Mouse (Mus musculus): ENCODE measurements around the gene Dhx37. TPM values are rescaled to one million over a fixed set of nuclear protein-coding genes. Genes with fewer than 3 reads are reported as not detected.

The Dhx37 gene
- 7.2 and 8.2 TPM in 2 replicates for polyA plus RNA-seq (2014; fragmentation: Nextera tagmentation; extraction: Ambion mirVana)

DNA sequence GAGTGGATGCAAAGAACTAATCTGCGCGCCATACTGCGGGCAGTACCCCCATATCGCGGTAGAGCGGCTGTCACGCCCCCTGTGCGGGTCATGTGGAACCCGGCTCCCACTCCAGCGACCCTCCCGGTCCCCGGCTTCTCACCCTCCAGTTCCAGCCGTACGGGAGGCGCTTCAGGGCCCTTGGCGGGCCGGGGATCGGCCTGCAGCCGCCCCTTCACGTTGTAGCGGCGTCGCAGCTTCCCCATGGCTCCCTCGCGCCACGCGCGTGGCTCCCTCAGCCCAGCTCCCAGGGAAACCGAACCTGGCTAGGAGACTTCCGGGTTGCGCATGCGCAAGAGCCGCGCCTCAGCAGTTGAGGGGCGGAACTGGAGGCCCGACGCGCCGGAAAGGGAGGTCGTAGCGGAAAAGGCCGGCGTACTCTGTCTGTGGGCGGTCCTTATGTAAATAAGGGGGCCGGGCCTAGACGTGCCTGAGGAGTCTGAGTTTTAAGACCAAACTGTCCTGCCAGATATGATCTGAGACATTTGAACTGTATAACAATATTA is at the start of gene Dhx37:
Gene Dhx37, minus strand, starts transcription at position 329 of the 545 bp plus-strand sequence.
- Histone ChIP-seq H3K4me3 (ENCODE audit: control insufficient read depth in 1 of 2, insufficient read depth in 1 of 2, low read depth in 1 of 2, low read length in 2 of 2) (peak within 1 kb of the TSS; percentile 94), H3K36me3 (ENCODE audit: control insufficient read depth, insufficient read depth, low read length) (peaks cover 27% of the 10 kb centered on the region), H3K27ac (replicated peaks in 1 of 2; ENCODE audit: control insufficient read depth in 1 of 2, insufficient read depth in 1 of 2, low read depth in 2 of 2, low read length in 2 of 2) (no peak within 1 kb of the TSS; a peak in 1 of 4 replicates), H3K9ac (ENCODE audit: low read length) (peak within 1 kb of the TSS; percentile 92), H3K27me3 (ENCODE audit: control insufficient read depth, insufficient read depth, low read length) (no peaks in the 10 kb centered on the region), H3K9me3 (ENCODE audit: control insufficient read depth, low read length) (no peaks in the 10 kb centered on the region), H3K4me1 (ENCODE audit: control insufficient read depth in 2 of 2, insufficient read depth in 2 of 2, low read length in 2 of 2) (peaks cover 5 to 11% of the 10 kb centered on the region in 2 experiments), H3K4me2 (ENCODE audit: low read length) (peak within 1 kb of the TSS; percentile 96)
- WGBS: under 1% methylated on average over 46 of the region's 46 CpGs
- peak; percentile 89 for ATAC-seq (ENCODE audit: insufficient number of reproducible peaks, insufficient read depth, low FRiP score, low read depth)

DNA sequence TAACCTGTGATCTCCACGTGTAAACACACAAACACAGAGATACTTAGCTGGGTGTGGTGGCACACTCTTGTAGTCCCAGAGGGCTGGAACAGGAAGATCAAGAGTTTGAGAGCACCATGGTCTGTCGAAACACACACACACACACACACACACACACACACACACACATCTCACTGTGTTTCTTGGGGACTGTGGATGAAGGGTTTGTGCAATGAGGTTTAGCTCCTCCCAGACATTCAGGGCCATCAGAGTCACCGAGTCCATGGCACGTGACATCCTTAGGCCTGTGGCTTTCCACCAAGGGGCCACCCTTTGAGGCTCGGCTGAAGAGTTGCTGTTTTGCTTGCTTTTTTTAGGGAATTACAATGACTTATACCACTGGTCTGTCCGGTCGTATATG is 48.6 kb upstream of the Dhx37 start:
- WGBS: 86% methylated on average over 7 of the region's 7 CpGs
- Histone ChIP-seq H3K36me3 (ENCODE audit: control insufficient read depth, insufficient read depth, low read length) (peaks cover 17% of the 10 kb centered on the region; the same call in 1 of the 2 replicates), H3K9me3 (ENCODE audit: control insufficient read depth, low read length) (no peaks in the 10 kb centered on the region), H3K27me3 (ENCODE audit: control insufficient read depth, insufficient read depth, low read length) (no peaks in the 10 kb centered on the region), H3K27ac (replicated peaks in 1 of 2; ENCODE audit: control insufficient read depth in 1 of 2, insufficient read depth in 1 of 2, low read depth in 2 of 2, low read length in 2 of 2) (no peak overlapping the region), H3K9ac (ENCODE audit: low read length) (no peak overlapping the region), H3K4me2 (ENCODE audit: low read length) (no peak overlapping the region), H3K4me1 (ENCODE audit: control insufficient read depth in 2 of 2, insufficient read depth in 2 of 2, low read length in 2 of 2) (peaks cover 0 to under 1% of the 10 kb centered on the region in 2 experiments; a peak in 1 of 4 replicates), H3K4me3 (ENCODE audit: control insufficient read depth in 1 of 2, insufficient read depth in 1 of 2, low read depth in 1 of 2, low read length in 2 of 2) (no peak overlapping the region)
- no peak for ATAC-seq (ENCODE audit: insufficient number of reproducible peaks, insufficient read depth, low FRiP score, low read depth)

DNA sequence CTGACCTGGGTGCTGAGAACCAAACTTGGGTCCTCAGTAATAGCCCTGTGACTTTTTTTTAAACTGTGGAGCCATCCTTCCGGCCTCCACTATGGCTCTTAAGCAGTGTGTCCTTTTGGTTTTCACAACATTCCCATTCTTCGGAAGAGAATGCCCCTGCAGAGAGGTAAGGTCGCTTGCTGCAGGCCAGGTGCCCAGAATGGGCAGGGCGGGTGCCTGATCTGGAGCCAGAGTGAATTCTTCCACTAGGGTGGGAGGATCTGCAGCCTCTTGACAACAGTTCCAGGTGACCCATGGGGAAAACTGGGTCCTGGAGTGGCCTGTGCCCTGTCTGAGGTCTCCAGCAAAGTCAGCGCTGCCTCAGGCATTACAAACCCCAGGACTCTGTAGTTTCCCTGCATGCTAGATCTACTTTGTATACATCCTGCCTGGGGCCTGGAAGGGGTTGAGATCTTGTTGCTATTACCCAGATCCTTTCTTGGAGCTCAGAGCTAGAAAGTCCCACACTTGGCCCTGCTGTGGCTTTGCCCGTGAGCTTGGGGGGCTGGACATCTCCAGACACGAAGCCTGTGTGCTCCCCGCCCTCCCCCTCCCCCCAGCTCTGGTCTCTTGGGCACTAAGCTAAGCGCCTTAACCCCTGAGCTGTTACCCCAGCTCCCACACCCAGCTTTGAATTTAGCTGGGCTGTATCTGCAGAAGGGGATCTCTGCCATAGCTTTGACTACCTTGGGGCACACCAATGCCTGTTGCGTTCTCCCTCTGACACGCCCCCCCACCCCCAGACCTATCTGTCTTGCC is 46.7 kb upstream of the Dhx37 start:
- H3K9me3 ChIP-seq (ENCODE audit: control insufficient read depth, low read length): no peaks in the 10 kb centered on the region
- no peak overlapping the region for H3K4me3 ChIP-seq (ENCODE audit: control insufficient read depth in 1 of 2, insufficient read depth in 1 of 2, low read depth in 1 of 2, low read length in 2 of 2)
- H3K36me3 ChIP-seq (ENCODE audit: control insufficient read depth, insufficient read depth, low read length): peaks cover 17% of the 10 kb centered on the region; the same call in 1 of the 2 replicates
- WGBS: 76% methylated on average over 11 of the region's 11 CpGs
- no peak for ATAC-seq (ENCODE audit: insufficient number of reproducible peaks, insufficient read depth, low FRiP score, low read depth)
- H3K27ac ChIP-seq (replicated peaks in 1 of 2; ENCODE audit: control insufficient read depth in 1 of 2, insufficient read depth in 1 of 2, low read depth in 2 of 2, low read length in 2 of 2): no peak overlapping the region
- peaks cover 6 to 10% of the 10 kb centered on the region in 2 experiments; a peak in 3 of 4 replicates for H3K4me1 ChIP-seq (ENCODE audit: control insufficient read depth in 2 of 2, insufficient read depth in 2 of 2, low read length in 2 of 2)
- H3K4me2 ChIP-seq (ENCODE audit: low read length): no peak overlapping the region
- no peak overlapping the region for H3K9ac ChIP-seq (ENCODE audit: low read length)
- H3K27me3 ChIP-seq (ENCODE audit: control insufficient read depth, insufficient read depth, low read length): no peaks in the 10 kb centered on the region

DNA sequence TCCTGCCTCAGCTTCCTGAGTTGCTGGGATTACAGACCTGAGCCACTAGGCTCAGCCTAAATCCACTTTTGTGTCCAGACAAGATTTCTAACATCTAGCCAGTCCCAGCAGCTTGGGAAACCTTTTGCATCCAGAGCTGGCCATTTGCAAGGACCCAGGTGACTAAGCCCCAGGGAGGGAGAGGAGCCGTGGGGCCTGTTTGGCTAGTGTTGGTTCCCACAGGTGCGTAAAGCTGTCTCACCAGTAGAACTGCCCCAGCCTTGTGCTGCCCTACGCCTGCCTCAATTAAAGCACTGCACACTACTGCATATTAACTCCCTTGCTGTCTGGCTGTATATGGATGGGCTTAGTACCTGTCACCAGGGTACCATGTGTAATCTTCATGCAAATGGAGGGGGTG is 45.5 kb upstream of the Dhx37 start:
- peaks cover 14% of the 10 kb centered on the region; the same call in 1 of the 2 replicates for H3K36me3 ChIP-seq (ENCODE audit: control insufficient read depth, insufficient read depth, low read length)
- H3K27me3 ChIP-seq (ENCODE audit: control insufficient read depth, insufficient read depth, low read length): no peaks in the 10 kb centered on the region
- peaks cover 6 to 10% of the 10 kb centered on the region in 2 experiments; a peak in 3 of 4 replicates for H3K4me1 ChIP-seq (ENCODE audit: control insufficient read depth in 2 of 2, insufficient read depth in 2 of 2, low read length in 2 of 2)
- no peaks in the 10 kb centered on the region for H3K9me3 ChIP-seq (ENCODE audit: control insufficient read depth, low read length)
- no peak overlapping the region for H3K9ac ChIP-seq (ENCODE audit: low read length)
- WGBS: 80% methylated on average over 3 of the region's 3 CpGs
- H3K4me3 ChIP-seq (ENCODE audit: control insufficient read depth in 1 of 2, insufficient read depth in 1 of 2, low read depth in 1 of 2, low read length in 2 of 2): no peak overlapping the region
- no peak overlapping the region for H3K4me2 ChIP-seq (ENCODE audit: low read length)
- ATAC-seq (ENCODE audit: insufficient number of reproducible peaks, insufficient read depth, low FRiP score, low read depth): no peak
- H3K27ac ChIP-seq (replicated peaks in 1 of 2; ENCODE audit: control insufficient read depth in 1 of 2, insufficient read depth in 1 of 2, low read depth in 2 of 2, low read length in 2 of 2): no peak overlapping the region

DNA sequence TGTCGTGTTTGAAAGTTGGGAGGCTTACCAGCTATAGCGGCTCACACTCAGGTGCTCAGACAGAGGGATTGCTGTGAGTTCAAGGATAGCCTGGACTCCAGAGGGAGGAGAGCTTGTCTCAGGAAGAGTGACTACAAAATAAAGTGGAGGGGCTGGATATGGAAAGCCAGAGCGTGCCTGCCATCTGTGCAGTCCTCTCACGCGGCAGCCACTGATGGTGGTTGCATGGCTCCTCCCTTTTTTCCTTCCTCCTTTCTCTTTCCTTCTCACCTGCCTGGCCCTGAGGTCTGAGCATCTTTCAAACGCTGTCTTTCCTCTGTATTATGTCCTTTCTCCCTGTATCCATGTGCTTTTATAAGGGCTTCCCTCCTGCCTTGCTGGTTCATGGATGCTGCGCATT is 44.1 kb upstream of the Dhx37 start:
- H3K9me3 ChIP-seq (ENCODE audit: control insufficient read depth, low read length): no peaks in the 10 kb centered on the region
- H3K4me2 ChIP-seq (ENCODE audit: low read length): no peak overlapping the region
- ATAC-seq (ENCODE audit: insufficient number of reproducible peaks, insufficient read depth, low FRiP score, low read depth): no peak
- no peak overlapping the region for H3K4me3 ChIP-seq (ENCODE audit: control insufficient read depth in 1 of 2, insufficient read depth in 1 of 2, low read depth in 1 of 2, low read length in 2 of 2)
- peaks cover 5% of the 10 kb centered on the region; the same call in 1 of the 2 replicates for H3K36me3 ChIP-seq (ENCODE audit: control insufficient read depth, insufficient read depth, low read length)
- WGBS: 87% methylated on average over 7 of the region's 7 CpGs
- no peaks in the 10 kb centered on the region for H3K27me3 ChIP-seq (ENCODE audit: control insufficient read depth, insufficient read depth, low read length)
- H3K4me1 ChIP-seq (ENCODE audit: control insufficient read depth in 2 of 2, insufficient read depth in 2 of 2, low read length in 2 of 2): peaks cover 6 to 10% of the 10 kb centered on the region in 2 experiments; a peak in 3 of 4 replicates
- no peak overlapping the region for H3K9ac ChIP-seq (ENCODE audit: low read length)
- H3K27ac ChIP-seq (replicated peaks in 1 of 2; ENCODE audit: control insufficient read depth in 1 of 2, insufficient read depth in 1 of 2, low read depth in 2 of 2, low read length in 2 of 2): no peak overlapping the region

DNA sequence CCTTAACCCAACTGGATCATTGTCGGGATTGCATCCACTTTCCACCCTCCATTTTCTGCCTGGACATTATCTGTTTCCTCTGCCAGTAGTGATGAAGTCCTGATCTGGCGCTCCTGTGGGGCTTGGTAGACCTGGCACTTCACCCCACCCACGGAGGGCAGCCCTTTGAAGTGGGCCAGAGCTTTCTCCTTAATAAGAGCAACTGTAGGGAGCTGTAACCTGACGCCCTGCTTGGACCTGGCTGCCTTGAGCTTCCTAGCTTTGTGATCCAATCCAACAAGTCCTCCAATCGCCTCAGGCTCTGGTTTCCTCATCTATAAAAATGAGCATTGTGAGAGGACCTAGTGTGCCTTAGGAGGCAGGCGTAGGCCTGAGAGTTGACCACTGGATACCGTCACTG is 43.6 kb upstream of the Dhx37 start:
- Histone ChIP-seq H3K4me3 (ENCODE audit: control insufficient read depth in 1 of 2, insufficient read depth in 1 of 2, low read depth in 1 of 2, low read length in 2 of 2) (no peak overlapping the region), H3K27me3 (ENCODE audit: control insufficient read depth, insufficient read depth, low read length) (no peaks in the 10 kb centered on the region), H3K9me3 (ENCODE audit: control insufficient read depth, low read length) (no peaks in the 10 kb centered on the region), H3K36me3 (ENCODE audit: control insufficient read depth, insufficient read depth, low read length) (no peaks in the 10 kb centered on the region), H3K4me1 (ENCODE audit: control insufficient read depth in 2 of 2, insufficient read depth in 2 of 2, low read length in 2 of 2) (peaks cover 6 to 10% of the 10 kb centered on the region in 2 experiments; a peak in 3 of 4 replicates), H3K9ac (ENCODE audit: low read length) (no peak overlapping the region), H3K27ac (replicated peaks in 1 of 2; ENCODE audit: control insufficient read depth in 1 of 2, insufficient read depth in 1 of 2, low read depth in 2 of 2, low read length in 2 of 2) (no peak overlapping the region), H3K4me2 (ENCODE audit: low read length) (no peak overlapping the region)
- no peak for ATAC-seq (ENCODE audit: insufficient number of reproducible peaks, insufficient read depth, low FRiP score, low read depth)
- 66% methylated on average over 7 of the region's 7 CpGs for WGBS

DNA sequence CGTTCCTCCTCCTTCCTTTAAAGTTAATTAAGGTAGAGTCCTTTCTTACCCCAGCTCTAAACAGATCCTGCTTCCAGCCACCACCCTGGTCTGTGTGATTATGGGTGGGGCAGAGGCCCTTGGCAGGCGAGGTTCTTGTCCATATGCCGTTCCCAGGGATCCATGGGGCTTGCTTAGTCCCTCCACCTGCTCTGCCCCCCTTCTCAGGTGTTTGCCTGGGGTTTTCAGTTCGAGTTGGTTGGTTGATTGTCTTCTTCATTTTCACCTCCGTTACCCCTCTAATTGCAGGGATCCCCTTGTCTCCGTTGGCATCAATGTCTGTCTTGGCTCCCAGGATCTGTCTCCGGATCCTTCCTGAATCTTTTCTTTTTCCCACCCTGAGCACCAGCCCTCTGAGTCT is 42.9 kb upstream of the Dhx37 start:
- Histone ChIP-seq H3K4me2 (ENCODE audit: low read length) (peak overlapping the region; percentile 98), H3K36me3 (ENCODE audit: control insufficient read depth, insufficient read depth, low read length) (no peaks in the 10 kb centered on the region), H3K4me1 (ENCODE audit: control insufficient read depth in 2 of 2, insufficient read depth in 2 of 2, low read length in 2 of 2) (peaks cover 6 to 10% of the 10 kb centered on the region in 2 experiments; a peak in 3 of 4 replicates), H3K27ac (replicated peaks in 1 of 2; ENCODE audit: control insufficient read depth in 1 of 2, insufficient read depth in 1 of 2, low read depth in 2 of 2, low read length in 2 of 2) (no peak overlapping the region), H3K9me3 (ENCODE audit: control insufficient read depth, low read length) (no peaks in the 10 kb centered on the region), H3K4me3 (ENCODE audit: control insufficient read depth in 1 of 2, insufficient read depth in 1 of 2, low read depth in 1 of 2, low read length in 2 of 2) (peak overlapping the region in 1 of 2 experiments; percentile 88; a peak in 2 of 4 replicates), H3K27me3 (ENCODE audit: control insufficient read depth, insufficient read depth, low read length) (no peaks in the 10 kb centered on the region), H3K9ac (ENCODE audit: low read length) (peak overlapping the region; percentile 87)
- no peak for ATAC-seq (ENCODE audit: insufficient number of reproducible peaks, insufficient read depth, low FRiP score, low read depth)
- 72% methylated on average over 7 of the region's 7 CpGs for WGBS

All from heart, embryonic 14.5 days (tissue).